Mouse (Mus musculus) midbrain, postnatal 0 days (tissue): Measurements from ENCODE around the gene Tmem102. TPM values are rescaled to one million over a fixed set of nuclear protein-coding genes. Genes with fewer than 3 reads are reported as not detected.

Source experiments
- ATAC-seq: fragments of 200-750 bp; cut with Nextera tagmentation; 2 replicates; pipeline ENCODE4 v1.8.0; 2017; ENCODE audit warnings: moderate number of reproducible peaks, mild to moderate bottlenecking, moderate TSS enrichment, moderate library complexity; ENCODE audit not compliant: low FRiP score
- DNase-seq: peaks from one replicate; pipeline ENCODE4 v3.0.0-alpha.2; 2015; ENCODE audit warnings: low spot score
- H3K27ac ChIP-seq: fragments of 300-500 bp; sonication (generic); 2 replicates; pipeline ENCODE4 v1.5.1; 2014; ENCODE audit warnings: low read depth, mild to moderate bottlenecking, low read length, mixed read lengths
- H3K27me3 ChIP-seq: fragments of 300-500 bp; sonication (generic); 2 replicates; pipeline ENCODE4 v1.6.1; 2014; ENCODE audit warnings: low read length, control low read depth, mixed read lengths; ENCODE audit not compliant: insufficient read depth
- H3K36me3 ChIP-seq: fragments of 300-500 bp; sonication (generic); 2 replicates; pipeline ENCODE4 v1.6.1; 2014; ENCODE audit warnings: low read length, control low read depth, mixed read lengths; ENCODE audit not compliant: insufficient read depth
- H3K4me1 ChIP-seq: fragments of 300-500 bp; sonication (generic); 2 replicates; pipeline ENCODE4 v1.6.1; 2014; ENCODE audit warnings: mild to moderate bottlenecking, control low read depth, antibody characterized with exemption, low read length, mixed read lengths; ENCODE audit not compliant: insufficient read depth
- H3K4me2 ChIP-seq: fragments of 300-500 bp; sonication (generic); 2 replicates; pipeline ENCODE4 v1.6.1; 2014; ENCODE audit warnings: low read depth, mild to moderate bottlenecking, low read length, mixed read lengths; ENCODE audit not compliant: poor library complexity, severe bottlenecking
- H3K4me3 ChIP-seq: fragments of 300-500 bp; sonication (generic); 2 replicates; pipeline ENCODE4 v1.5.1; 2014; ENCODE audit warnings: low read depth, mild to moderate bottlenecking, low read length, moderate library complexity
- H3K9ac ChIP-seq: fragments of 300-500 bp; sonication (generic); replicated peaks from 2 replicates; pipeline ENCODE4 v1.6.1; 2014; ENCODE audit warnings: mild to moderate bottlenecking, low read length, moderate library complexity, mixed read lengths; ENCODE audit not compliant: poor library complexity, severe bottlenecking
- H3K9me3 ChIP-seq: fragments of 300-500 bp; sonication (generic); 2 replicates; pipeline ENCODE4 v1.6.1; 2016; ENCODE audit warnings: low read length, control low read depth
- CTCF ChIP-seq: IDR thresholded peaks from 2 replicates; pipeline ENCODE4 v1.5.1; 2016; ENCODE audit warnings: antibody characterized with exemption, mild to moderate bottlenecking
- WGBS: fragments of 180-500 bp; shearing (Covaris S2); extraction: QIAGEN DNeasy Blood & Tissue Kit; methylation state at CpG from one replicate; pipeline ENCODE4 v1.1.7; 2014; 5-methylcytosine and 5-hydroxymethylcytosine counted together
- polyA plus RNA-seq: library from polyadenylated mRNA; unstranded; fragments of >200 nt; fragmentation: Nextera tagmentation; extraction: Ambion mirVana; gene quantifications from 2 replicates; pipeline ENCODE4 v1.2.1, GENCODE M21; 2015
- total RNA-seq: library from RNA; depleted of rRNA; stranded (reverse); fragments of >200 nt; gene quantifications from 2 replicates; pipeline ENCODE4 v1.2.3, GENCODE M21; 2014

Tmem102 gene
- total and polyA plus RNA-seq, 2 experiments from 2014 or later, result 0.16 to 0.94 TPM

DNA sequence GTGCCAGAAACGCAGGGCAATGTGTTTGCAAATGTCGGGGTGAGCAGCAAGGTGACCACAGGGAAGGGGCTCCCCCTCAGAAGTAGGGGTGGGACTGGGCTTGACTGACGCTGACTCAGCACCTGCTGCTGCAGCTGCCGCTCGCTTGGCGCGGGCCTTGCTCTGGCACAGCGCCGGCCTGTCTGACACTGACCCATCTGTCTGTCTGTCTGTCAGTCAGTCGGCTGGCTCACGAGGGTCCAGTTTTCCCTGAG, 5.4 kb downstream of the Tmem102 start:
- H3K4me3 ChIP-seq, result peak overlapping the region; percentile 49
- under 1% methylated on average over 11 of the region's 11 CpGs for WGBS
- peak overlapping the region; percentile 96 for H3K4me2 ChIP-seq
- ATAC-seq (peak; percentile 14), DNase-seq (no peak)
- peak overlapping the region; percentile 68 for H3K9ac ChIP-seq
- no peaks in the 10 kb centered on the region for H3K9me3 ChIP-seq
- no peak for TF ChIP-seq CTCF
- peaks cover 10% of the 10 kb centered on the region; the same call in 1 of the 2 replicates for H3K4me1 ChIP-seq
- H3K36me3 ChIP-seq, result 0 out of 2 replicates have a peak, but pooled peaks cover 6% of the 10 kb centered on the region
- peak overlapping the region; percentile 90 for H3K27ac ChIP-seq
- H3K27me3 ChIP-seq, result peaks cover under 1% of the 10 kb centered on the region; the same call in 1 of the 2 replicates

DNA sequence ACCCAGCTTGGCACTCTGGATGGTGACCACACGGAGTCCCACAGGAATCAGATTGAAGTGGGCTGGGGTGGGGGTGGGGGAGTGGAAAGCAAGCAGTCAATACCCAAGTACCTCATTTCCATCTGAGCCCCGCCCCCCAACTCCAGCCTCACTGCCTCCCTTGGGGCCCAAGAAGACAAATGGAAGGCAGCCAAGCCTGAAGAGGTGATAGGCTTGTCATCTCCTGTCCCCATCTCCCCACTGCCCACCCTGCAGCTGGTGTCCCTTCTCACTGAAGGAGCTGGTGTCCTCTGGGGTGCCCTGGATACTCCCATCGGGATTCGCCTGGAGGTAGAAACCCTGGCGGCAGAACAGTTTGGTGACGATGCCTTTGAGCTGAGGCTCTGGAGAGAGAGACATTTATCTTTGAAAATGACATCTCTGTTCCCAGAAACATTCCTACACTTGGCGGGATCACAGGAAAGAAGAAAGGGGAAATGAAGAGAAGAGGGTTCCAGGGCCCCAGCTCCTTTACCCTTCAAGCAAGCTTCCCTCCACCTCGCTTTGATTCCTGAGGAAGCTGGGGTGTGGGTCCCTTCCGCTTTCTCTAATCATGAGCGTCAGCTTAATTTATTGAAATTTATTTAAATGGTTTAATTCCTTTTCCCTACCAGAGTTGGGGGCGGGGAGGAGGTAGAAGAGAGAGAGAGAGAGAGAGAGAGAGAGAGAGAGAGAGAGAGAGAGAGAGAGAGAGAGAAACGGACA, 5.9 kb downstream of the Tmem102 start:
- WGBS, result 11% methylated on average over 12 of the region's 12 CpGs
- peak overlapping the region; percentile 96 for H3K4me2 ChIP-seq
- 0 out of 2 replicates have a peak, but pooled peaks cover 6% of the 10 kb centered on the region for H3K36me3 ChIP-seq
- no peaks in the 10 kb centered on the region; the same call in 1 of the 2 replicates for H3K27me3 ChIP-seq
- DNase-seq (peak; percentile 48), ATAC-seq (no peak)
- H3K27ac ChIP-seq, result peak overlapping the region; percentile 90
- peaks cover 8% of the 10 kb centered on the region; the same call in 1 of the 2 replicates for H3K4me1 ChIP-seq
- H3K9ac ChIP-seq, result peak overlapping the region; percentile 68
- TF ChIP-seq CTCF, result no peak
- H3K9me3 ChIP-seq, result no peaks in the 10 kb centered on the region
- peak overlapping the region; percentile 49 for H3K4me3 ChIP-seq

- Histone ChIP-seq H3K36me3 (0 out of 2 replicates have a peak, but pooled peaks cover 6% of the 10 kb centered on the region), H3K9ac (no peak overlapping the region), H3K4me2 (no peak overlapping the region), H3K9me3 (no peaks in the 10 kb centered on the region), H3K4me3 (no peak overlapping the region), H3K27ac (no peak overlapping the region), H3K27me3 (no peaks in the 10 kb centered on the region; the same call in 1 of the 2 replicates), H3K4me1 (peaks cover 8% of the 10 kb centered on the region; the same call in 1 of the 2 replicates)
- WGBS, result 72% methylated on average over 7 of the region's 7 CpGs
- no peak for DNase-seq
- ATAC-seq, result no peak
- no peak for TF ChIP-seq CTCF
These were observed 7.5 kb downstream of the Tmem102 start for GRCm38 (mm10) chr11:69797924-69798323.

- peak overlapping the region; percentile 40 for H3K4me3 ChIP-seq
- H3K27me3 ChIP-seq, result no peaks in the 10 kb centered on the region; the same call in 1 of the 2 replicates
- 5% methylated on average over 12 of the region's 13 CpGs for WGBS
- H3K4me1 ChIP-seq, result peaks cover 8% of the 10 kb centered on the region; the same call in 1 of the 2 replicates
- H3K9ac ChIP-seq, result no peak overlapping the region
- ATAC-seq, result no peak
- H3K27ac ChIP-seq, result no peak overlapping the region
- DNase-seq, result no peak
- H3K36me3 ChIP-seq, result 0 out of 2 replicates have a peak, but pooled peaks cover 6% of the 10 kb centered on the region
- no peaks in the 10 kb centered on the region for H3K9me3 ChIP-seq
- peak overlapping the region; percentile 80 for H3K4me2 ChIP-seq
- no peak for TF ChIP-seq CTCF
These were observed 9.4 kb downstream of the Tmem102 start for GRCm38 (mm10) chr11:69795983-69796435.

- Histone ChIP-seq H3K27ac (no peak within 1 kb of the TSS), H3K4me1 (peaks cover 8% of the 10 kb centered on the region; the same call in 1 of the 2 replicates), H3K4me3 (peak within 1 kb of the TSS; percentile 40), H3K36me3 (0 out of 2 replicates have a peak, but pooled peaks cover 6% of the 10 kb centered on the region), H3K9ac (no peak within 1 kb of the TSS), H3K27me3 (no peaks in the 10 kb centered on the region; the same call in 1 of the 2 replicates), H3K9me3 (no peaks in the 10 kb centered on the region), H3K4me2 (peak within 1 kb of the TSS; percentile 80)
- ATAC-seq (peak; percentile 90), DNase-seq (peak; percentile 97)
- WGBS, result 3% methylated on average over 52 of the region's 52 CpGs
- no peak for TF ChIP-seq CTCF
These were observed 10.0 kb downstream of the Tmem102 start, which contains the start of gene Chrnb1 for GRCm38 (mm10) chr11:69795168-69795982. Gene Chrnb1 (minus strand): TSS chr11:69795943.
